Mouse (Mus musculus): ENCODE measurements around the gene Krt79.

Gene Krt79

DNA sequence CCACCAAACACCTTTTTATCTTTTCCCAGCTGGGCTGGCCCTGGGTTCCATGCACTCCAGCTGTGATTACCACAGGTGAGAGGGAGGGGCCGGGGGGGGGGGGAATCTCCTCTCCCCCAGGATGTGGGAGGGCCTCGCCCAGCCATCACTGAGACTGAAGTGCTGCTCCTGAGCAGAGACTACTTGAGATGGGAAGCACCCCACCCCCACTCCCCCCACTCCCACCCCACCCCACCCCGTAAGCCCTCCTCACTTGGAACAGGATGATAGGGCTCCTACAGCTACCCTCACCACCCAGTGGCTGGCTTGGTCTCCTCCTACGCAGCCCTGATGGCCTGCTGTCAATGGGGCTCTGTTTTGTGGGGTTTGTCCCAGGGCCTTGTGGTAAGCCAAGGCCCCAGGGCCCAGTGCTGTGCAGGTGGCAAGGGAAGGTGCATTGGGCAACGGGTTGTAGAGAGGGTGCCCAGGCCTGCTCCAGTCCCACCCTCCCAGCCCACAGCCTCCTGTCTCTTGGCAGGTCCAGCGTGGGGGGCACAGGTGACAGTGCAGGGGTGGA, at the start of gene Krt79:
Gene Krt79, minus strand, starts transcription at position 51 of the 556 bp plus-strand sequence.
- no peak for DNase-seq

DNA sequence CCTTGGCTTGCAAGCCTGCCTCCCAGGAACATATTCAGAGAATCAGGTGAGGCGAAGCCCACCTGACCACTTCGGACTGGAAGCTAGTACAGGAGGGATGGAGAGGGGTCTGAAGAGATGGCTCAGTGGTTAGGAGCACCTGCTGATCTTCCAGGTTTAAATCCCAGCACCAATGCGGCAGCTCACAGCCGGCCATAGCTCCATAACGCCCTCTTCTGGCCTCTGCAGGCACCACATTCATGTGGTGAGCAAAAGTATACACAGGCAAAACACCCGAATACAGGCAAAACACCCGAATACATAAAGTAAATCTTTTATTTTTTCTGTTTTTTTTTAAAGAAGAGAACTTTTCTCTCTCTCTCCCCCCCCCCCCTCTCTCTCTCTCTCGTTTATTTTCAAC, 48.6 kb upstream of the Krt79 start:
- no peak for DNase-seq

DNA sequence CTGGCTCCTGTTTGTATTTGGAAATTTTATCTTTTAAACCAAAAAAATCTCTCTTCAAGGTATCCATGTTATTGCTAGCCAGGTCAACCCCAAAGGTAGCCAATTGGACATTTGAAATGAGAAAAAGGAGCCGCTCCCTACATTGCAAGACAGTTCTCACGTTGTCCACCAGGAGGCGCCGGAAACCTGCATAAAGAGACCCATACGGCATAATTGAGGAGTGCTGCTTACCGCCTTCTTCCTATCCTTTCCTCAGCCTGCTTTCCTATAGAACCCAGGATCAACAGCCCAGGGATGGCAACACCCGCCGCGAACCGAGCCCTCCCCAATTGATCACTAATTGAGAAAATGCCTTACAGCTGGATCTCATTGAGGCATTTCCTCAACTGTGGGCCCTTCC, 48.0 kb upstream of the Krt79 start:
- peak; percentile 70 to 83 for DNase-seq

DNA sequence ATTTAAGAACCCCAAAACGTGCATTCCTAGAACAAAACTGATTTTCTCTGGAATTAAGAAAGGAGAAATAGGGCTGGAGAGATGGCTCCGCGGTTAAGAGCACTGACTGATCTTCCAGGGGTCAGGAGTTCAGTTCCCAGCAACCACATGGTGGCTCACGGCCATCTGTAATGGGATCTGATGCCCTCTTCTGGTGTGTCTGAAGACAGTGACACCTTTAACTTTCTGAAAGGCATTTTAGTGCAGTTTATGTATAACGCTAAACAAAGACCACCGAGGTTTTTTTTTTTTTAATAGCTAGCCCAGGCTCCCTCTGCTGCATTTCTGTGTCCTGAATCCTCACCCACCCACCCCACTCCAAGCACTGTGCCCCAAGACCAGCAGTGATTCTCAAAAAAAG, 44.6 kb upstream of the Krt79 start:
- no peak for DNase-seq

DNA sequence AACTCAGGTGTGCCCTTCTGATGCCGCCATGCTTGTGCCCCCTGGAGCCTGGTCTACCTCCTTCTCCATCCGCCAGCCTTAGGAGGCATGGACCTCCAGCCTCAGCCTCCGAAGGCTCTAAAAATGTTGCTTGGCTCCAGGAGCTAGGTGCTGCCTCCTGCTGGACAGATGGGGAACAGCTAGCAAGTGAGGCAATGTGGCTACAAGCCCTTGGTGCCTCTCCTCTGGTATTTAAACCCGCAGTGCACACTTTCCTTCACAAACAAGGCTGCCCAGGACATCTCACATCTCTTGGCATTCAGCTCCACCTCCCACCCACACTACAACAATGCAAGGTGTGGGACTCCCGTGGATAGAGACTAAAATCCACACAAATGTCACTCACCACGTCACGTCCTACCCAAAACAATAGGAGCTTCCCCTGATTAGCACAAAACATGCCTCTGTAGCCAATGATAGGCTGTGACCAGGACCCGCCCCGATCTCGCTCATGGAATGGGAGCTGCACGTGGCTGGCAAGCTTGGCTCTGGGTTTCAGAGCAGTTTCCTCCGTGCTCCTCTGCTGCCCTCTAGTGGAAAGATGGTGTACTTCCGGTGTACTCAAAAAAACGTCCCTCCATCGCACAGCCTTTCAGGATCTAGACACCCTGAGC, 44.0 kb upstream of the Krt79 start:
- peak; percentile 73 to 80 for DNase-seq

DNA sequence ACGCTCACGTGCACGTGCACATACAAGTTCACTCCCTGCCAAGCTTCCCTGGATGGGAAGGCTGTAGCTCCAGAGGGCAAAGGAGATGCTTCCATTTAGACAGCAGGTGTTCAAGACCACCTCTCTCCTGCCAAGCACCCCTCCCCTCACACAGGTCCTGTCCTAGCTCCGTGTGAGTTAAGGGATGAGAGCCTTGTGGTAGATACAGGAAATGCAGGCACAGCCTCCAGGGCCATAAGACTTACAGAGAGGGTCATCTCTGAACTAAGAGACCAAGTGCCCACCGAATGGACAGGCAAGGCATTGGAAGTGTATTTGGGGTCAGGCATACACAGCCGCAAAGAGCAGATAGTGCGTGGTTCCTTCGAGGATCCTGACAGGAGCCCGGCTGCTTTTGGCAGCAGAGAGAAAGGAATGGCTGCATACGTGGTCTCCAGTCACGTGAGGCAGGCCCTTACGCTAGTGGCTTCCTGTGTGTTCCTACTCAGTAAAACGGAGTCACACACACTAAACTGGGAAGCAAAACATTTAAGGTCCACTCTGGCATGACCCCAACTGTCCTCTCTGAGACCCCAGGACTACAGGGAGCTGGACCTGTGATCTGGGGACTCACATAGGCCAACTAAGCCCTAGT, 43.3 kb upstream of the Krt79 start:
- no peak for DNase-seq

DNA sequence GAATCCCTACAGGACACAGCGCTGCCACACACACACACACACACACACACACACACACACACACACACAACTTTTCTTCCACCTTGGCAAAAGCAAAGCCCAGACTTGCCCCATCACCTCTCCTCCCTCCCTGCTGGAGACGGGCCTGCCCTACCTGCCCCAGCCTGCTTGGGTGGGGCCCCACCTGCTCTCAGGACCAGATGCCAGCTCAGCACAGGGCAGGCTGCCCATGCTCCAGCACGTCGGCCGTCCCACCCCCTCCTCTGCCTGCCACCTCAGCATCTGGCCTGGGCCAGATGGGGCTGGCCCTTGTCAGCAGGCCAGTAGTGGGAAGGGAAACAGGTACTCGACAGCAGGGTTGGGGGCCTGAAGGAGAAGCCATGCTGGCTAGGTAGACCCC, 40.7 kb upstream of the Krt79 start:
- DNase-seq = no peak

DNA sequence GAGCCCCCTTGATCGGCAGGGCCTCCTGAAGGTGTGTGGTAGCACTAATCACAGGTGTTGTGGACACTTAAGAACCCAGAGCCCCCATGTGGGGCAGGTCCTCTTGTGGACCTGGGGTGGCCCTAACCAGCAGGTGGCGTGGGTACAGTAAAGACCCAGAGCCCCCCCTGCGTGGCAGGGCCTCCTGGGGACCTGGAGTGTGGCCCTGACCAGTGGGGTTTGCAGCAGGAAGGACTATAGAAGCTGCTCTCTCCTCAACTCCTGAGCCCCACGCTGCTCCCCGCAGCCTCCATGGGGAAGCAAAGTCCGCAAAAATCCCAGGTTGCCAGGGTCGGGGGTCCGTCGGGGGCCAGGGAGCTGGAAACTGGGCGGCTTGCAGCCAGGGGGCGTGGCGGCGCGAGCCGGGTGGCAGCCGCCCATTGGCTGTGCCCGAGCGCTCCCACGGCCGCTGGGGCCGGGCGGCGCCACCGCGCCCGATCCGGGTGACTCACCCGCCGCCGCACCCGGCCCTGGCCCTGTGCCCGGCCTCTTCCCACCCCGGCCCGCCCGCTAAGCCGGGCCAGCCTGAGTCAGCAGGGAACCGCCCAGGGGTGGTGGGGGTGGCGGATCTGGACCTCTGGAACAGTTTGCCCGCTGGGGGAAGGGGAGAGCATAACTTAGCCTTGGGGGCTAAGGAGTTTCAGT, 37.1 kb upstream of the Krt79 start:
- peak; percentile 19 to 53 for DNase-seq

DNA sequence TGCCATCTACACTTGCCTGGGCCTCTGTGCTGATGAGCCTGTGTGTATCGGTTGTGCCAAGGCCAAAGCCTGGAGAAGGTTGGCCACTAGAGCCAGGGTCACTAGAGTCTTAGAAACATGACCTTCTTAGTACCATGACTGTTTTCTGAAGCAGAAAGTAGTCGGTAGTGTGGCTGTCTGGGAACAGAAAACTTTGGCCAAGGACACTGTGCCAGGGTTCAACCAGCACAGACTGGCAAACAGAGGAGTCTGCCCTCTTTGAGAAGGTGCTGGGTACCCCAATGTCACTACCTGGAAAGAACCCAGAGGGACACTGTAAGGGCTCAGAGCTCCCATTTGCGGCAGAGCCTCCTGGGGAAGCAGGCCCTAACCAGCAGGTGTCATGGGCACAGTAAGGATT, 36.5 kb upstream of the Krt79 start:
- no peak for DNase-seq

DNA sequence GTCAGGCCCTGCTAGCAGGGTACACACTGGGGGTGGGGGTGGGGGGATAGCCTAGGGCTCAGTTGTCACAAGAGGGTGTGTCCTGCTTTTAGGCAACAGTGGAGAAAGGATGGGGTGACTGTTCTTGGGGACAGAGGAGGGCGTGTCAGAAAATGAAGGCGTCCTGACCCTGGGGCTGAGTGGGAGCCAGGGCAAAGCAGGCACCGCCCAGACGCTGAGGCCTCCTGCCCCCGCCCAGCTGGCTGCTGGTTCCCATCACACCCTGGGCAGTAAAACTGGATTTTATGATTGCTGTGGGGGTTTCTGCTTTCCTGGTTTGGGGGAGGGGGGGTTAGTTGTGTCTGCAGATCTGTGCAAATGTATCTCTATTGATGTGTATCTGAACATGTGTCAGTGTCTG, 35.9 kb upstream of the Krt79 start:
- no peak for DNase-seq

DNA sequence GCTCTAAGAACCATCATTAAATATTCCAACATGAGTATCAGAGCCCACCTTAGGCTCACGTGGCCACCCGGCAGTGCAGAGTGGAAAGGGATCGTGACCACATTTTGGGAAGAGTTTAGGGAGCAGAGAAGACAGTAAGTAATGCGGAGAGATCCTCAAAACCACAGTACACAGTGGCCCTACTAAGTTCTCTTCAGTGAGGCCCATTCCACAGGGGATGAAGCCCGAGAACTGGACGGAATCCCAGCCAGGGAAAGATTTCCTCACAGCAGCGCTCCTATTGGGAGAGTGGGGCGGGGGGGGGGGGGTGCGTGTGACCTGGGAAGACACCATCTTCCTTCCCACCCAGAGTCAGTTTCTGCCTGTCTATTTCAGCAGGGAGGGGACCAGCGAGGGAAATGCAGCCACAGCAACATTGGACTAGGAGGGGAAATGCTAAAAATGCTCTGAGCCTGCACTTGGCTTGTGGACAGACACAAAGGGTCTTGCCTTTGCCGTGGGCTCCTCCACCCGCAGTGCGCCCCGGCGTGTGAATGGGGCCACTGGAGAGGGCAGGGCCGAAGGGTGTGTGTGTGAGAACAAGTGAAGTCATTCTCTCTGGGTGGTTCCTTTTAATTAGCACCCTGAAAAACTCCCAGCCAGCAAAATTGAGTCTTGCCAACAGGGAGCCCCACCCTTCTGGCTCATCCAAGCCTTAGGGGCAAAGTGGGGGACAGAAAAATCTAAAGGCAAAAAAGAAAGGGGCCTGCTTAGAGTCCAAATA, 34.1 kb upstream of the Krt79 start:
- DNase-seq = no peak

DNA sequence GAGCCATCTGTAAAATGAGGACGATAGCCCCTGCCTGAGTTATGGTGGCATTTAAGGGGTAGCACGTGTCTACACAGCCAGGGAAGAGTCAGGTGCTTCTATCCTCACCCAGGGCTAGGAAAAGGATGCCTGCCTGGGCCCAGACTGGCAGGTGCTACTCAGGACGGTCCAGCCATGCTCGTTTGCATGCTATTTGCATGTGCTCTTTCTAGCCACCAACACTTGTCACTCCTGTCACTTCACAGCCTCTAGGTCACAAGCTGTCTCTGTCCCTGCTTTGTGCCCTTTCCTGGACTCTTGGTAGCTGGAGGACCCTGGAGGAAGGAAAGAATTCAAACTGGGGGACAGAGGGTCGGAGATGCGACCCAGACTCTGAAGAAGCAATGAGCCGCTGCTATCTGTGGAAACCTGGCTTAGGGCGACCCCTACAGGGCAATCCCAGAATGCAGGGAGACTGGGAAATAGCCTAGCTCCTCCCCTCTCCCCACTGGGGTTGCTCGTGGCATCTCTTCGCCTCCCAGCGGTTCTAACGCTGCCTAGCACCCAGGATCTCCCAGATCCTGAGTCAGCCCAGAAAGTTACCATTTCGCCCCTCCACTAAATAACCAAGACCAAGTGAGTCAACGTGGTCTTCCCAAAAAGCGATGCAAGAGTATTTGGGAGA, 33.4 kb upstream of the Krt79 start:
- peak; percentile 65 to 82 for DNase-seq

DNA sequence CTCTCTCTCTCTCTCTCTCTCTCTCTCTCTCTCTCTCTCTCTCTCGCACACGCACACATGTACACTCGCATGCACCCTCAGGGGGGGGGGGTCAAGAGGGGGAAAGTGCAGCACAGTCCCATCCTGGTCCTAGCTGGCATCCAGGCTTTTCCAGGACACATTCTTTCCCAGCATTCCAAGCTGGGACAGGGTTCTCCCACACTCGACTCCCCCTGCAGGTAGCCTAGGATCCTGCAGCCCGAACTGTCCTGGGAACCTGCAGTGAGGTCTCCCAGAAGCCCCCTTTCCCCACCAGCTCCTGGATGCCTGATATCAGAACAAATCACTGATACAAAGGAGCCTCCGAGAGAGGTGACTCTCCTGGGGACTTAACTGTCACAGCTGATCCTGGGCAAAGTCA, 30.4 kb upstream of the Krt79 start:
- DNase-seq = peak in 1 of 2 experiments; percentile 13

DNA sequence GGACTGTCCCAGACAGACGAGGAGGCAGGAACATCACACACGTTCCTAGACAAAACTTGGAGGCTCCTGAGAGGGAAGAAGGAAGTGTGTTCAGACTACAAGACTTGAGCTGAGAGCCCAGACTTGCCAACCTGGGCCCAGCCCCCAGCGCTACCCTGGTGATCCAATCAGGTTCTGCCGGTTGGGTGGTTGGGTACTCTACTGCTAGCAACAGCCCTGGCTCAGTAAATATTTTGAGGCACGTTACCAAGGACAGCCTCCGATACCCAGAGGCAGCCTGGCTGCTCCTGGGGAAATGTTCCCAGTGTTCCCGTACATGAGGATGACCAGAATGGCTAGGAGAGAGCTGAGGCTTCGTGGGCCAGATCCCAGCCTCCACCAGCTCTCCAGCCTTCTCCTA, 26.7 kb upstream of the Krt79 start:
- DNase-seq = no peak

DNA sequence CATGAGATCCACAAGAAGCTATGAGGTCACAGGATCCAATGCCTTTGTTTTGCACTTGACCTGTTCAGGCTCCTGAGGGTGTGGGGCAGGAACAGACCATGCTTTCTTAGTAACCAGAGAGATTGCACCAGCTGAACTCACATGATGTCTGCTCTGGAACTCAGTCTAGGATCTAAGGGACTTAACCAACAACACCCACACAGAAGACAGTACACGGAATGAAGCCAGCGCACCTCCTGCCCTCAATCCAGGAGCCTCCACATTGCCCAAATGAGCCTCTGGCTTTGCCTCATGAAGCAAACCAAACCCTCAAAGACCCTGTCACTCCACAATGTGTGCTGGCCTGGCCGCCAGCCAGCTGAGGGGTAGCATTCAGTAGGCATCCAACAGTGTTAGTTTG, 18.8 kb upstream of the Krt79 start:
- no peak for DNase-seq

DNA sequence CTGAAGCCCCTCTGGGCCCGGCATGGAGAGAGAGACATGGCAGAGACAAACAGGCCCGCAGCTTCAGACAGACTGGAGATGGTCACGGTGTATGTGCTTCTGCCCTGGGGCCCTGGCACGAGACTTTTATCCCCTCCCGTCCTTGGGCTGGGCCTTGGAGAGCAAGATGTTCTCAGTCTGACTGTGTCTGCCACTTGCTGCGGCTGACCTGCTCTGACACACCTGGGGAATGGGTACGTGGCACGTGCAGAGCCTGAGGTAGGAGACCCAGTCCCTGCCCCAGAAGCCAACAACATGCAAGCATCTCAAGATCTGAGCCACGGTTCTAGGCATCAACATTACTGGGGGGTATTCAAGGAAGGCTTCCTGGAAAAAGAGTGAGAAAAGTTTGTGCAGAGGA, 14.1 kb upstream of the Krt79 start, which contains the start of gene Krt78:
Gene Krt78, minus strand, starts transcription at position 101 of the 400 bp plus-strand sequence.
- DNase-seq = no peak

DNA sequence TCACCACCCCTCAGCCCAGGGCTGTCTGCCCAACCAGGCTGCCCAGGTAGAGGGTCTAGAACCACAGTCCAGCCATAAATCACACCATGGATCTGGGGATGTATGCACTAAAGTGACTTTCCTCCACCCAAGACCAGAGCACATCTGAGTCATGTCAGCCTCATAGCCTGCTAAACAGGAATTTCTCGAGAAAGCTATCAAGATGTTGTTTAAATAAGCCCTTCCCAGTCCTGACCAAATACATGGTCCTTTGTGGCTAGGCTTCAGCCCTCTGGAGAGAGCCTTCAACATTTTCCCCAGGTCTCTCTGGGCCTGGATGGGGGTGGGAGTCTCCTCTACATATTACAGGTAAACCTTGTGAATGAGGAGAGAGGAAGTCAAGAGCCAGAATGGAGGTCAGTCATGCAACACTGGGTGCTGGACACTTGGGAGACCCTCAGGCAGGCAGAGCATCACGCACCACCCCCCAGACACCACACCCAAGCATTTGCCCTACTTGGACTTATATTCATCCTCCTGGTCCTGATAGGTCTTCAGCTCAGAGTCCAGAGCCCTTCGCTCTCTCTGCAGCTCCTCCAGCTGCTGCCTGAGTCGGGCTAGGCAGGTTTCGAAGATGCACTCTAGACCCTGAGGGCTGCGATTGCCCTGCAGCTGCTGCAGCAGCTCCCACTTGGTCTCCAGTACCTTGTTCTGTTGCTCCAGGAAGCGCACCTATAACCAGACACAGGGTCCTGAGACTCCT, 12.8 kb upstream of the Krt79 start:
- no peak for DNase-seq

DNA sequence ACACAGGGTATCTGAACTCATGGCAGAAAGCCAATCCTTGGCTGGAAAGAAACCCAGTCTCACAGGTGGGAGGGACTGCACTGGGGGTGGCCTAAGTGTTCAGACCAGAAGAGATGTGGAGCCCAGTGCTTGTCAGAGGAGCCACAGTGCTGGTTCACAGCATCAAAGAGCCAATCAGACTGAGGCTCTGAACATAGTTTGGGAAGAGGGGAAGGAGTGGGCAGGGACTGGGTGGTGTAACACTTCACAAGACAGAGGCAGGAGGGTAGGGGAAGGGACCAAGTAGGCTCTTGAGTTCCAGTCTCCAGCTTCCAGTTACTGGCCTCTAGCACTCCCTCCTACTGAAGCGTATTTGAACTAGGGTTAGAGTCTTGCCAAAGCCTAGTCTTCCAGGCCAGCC, 5.3 kb upstream of the Krt79 start:
- no peak for DNase-seq

DNA sequence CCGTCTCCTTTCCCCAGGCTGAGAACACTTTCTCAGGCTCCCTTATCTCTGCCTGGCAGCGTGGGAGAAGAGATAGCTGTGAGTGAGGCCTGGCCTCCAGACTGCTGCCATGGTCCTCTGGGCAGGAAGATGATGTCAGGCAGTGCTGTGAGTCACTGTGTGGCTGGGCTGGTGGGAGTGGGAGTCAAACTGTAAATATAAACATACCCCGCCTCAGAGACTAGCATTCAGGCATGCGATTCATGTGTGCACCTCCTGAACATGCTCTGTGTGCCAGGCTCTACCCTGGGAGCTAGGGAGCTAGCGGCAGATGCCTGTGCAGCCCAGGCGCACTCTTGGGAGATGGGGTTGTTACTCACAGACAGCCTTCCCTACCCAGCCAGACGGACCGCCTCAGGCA, 1.8 kb upstream of the Krt79 start:
- no peak for DNase-seq

DNA sequence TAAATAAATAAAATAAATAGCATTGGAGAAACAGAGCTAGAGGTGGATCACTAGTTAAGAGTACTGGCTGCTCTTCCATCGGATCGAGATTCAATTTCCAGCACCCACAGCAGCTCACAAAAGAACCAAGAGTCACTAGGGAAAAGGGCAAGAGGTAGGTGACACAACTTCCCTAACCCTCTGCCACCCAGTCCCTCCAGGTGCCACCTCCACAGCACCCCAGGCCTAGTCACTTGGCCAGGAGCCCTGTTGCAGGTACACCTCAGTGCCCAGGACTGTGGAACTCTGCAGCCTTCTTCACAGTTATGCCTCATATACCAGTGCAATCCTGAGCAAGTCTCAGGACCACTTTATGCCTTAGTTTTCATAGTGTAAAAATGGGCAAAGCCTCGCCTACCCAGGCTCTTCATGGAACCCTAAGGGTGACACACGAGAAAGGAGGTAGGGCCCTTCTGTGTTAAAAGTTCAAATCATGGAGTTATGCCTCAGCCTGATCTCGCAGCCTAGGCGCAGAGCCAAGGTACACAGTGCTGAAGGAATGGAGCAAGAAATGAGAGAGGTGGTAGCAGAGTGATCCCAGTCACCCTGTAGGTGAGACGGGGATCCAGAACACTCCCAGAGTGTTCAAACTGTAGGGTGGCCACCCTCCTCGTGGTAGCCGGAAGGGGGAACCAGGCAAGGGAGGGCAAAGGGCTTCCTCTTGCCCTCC, 1.4 kb downstream of the Krt79 start:
- DNase-seq = no peak

DNA sequence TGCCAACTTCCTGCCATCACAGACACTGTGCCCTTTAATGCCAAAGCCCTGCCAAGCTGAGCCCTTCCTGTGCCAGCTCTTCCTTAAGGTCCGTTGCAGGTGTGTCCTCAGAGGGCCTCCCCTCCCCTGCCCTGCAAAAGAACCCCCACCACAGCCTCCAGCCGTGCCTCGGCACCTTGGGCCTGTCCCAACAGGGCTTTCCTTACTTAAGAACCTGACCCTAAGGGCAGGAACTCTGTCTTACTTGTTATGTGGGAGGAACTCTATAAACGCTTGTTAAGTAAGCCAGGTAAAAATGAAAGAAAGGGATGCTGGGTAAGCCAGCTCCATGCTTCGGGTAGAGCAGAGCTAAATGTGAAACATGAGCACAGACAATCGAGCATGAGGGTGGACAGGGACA, 7.1 kb downstream of the Krt79 start:
- DNase-seq = no peak

All from cerebellum, adult 18-20 months (tissue).